Mouse (Mus musculus): ENCODE data around the gene Eif2b3. TPM values are rescaled to one million over a fixed set of nuclear protein-coding genes. Genes with fewer than 3 reads are reported as not detected.

Gene Eif2b3
- polyA plus RNA-seq, 2 experiments from 2014 or later, result 33.7 to 39.2 TPM

DNA sequence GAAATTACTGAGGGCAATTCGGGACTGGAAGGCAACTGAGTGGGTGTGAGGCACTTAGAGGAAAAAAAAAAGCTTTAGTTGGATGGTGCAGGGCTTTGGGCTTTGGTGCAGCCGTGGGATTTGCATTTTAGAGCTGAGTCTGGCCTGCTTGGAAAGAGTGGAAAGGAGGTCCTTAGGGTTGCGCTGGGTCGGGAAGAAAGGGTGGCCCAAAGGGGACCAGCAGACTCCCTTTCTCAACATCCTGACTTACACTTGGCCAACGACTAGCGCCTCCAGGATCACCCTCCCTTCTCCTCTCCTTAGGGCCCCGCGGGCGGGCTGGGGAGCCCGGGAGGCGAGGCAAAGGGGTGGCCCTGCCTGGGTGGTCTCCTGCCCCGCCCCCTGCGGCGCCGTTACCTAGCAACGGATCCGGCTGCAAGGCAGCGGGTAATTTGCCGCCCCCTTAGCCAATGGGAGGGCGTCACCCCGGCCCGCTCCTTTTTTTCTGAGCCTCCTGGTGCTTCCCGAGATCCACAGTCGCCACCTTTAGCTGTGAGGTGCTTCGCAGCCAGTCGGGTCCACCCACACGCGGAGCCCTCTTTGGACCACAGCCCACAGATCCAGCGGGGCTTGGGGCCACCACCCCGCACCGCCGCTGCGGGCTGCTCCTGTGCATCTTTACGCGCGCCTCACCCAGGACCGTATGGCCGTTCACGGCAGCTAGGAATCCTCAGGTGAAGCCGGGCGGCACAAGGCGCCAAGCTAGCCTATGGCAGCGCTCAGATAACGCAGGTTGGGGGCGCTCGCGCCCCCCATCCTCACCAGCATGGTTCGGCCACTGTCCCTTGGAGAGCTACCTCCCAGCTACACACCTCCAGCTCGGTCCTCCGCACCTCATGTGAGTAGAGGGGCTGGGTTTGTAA, 76.6 kb downstream of the Eif2b3 start, which contains the start of gene Ptch2:
Ptch2 (plus strand) TSS at position 525 of the 902 bp plus-strand sequence.
- no peak for ATAC-seq

DNA sequence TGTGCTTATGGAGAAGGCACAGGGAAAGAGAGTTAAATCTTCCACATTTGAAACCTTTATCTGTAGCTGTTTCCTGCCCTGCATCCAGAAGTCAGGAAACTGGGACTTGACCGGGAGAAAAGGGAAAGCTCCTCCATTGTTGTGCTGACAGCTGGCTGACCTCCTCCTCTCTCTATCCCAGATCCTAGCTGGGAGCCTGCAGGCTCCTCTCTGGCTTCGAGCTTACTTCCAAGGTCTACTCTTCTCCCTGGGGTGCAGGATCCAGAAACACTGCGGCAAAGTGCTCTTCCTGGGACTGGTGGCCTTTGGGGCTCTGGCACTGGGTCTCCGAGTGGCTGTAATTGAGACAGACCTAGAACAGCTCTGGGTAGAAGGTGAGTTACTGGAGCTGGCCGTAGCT, 77.5 kb downstream of the Eif2b3 start:
- ATAC-seq, result no peak

DNA sequence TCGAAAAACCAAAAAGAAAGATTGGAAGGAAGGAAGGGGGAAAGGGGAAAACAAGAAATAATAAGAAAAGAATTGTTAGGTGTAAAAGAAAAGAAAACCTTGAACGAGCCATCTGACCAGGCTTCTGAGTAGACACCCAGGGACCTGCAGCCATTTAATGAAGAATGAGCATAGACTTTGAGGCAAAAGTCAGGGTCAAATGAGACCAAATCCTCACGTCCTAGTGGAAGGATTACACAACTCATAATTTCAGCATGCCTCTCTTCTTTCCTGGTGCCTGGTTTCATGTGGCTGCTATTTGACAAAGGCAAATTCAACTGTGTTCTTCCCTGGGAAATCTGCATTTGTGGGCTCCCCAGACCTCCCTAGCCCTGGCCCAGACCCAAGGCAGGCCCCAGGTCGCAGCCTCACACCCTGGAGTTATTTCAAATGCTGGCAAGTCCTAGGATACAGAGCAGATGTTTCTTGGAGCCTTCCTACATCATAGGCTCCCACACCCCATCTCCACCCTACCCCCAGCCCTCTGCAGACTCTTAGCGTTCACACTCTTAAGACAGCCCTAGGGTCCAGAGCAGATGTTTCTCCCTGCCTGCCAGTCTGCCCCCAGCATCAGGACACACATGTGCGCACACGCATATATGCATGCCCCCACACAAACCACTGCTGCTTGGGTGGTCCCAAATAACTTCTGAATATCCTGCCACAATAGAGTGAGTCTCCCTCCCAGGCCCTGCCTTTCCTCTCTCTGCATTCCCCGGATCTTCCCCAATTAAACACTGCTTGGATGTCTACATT, 79.0 kb downstream of the Eif2b3 start:
- ATAC-seq, result no peak

DNA sequence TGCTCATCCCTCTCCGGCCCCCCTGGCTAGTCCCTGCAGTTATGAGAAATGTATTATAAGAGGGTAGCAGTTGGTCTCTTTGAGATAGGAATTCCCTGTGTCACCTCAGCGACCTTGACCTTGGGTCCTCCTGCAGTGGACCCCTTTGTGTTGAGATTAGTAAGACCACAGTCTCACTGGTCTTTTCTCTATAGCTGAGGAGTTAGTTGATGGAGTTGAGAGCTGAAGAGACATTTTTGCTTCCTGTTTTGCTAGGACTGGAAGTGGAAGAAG, 79.5 kb downstream of the Eif2b3 start:
- no peak for ATAC-seq

DNA sequence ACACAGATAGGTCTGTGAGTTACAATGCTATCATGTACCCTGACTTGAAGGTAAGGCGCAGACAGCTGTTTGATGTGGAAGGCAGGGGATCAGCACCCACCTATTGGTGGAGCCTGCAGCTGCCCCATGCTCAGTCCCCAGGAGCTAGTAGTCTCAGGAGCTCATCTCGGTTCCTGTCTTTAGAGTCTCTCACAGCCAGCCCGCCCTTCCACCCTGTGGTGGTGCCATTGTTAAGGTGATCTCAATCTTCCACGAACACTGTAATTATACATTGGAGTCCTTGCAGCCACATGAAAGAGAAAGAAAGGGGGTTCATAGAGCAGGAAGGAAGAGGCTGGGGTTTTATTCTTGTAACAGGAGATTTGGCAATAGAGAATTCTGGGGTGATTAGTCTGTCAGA, 80.8 kb downstream of the Eif2b3 start:
- ATAC-seq, result no peak

DNA sequence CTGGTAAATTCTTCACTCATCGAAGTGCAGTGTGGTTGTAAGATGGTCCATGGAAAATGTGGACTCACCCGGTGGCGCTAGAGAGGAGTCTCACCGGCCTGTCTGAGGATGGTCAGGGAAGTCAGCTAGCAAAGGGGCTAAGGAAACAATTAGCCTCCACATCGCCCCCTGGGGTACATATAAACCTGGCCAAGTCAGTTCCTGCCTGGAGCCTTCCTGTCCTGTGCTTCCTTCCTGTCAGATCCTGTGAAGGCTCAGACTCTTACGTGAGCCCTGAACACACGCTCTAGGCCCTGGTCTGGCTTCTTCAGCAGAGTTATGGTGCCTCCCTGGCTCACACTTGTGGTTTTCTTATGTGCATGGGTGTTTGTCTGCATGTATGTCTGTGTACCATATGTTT, 82.0 kb downstream of the Eif2b3 start:
- ATAC-seq, result no peak

DNA sequence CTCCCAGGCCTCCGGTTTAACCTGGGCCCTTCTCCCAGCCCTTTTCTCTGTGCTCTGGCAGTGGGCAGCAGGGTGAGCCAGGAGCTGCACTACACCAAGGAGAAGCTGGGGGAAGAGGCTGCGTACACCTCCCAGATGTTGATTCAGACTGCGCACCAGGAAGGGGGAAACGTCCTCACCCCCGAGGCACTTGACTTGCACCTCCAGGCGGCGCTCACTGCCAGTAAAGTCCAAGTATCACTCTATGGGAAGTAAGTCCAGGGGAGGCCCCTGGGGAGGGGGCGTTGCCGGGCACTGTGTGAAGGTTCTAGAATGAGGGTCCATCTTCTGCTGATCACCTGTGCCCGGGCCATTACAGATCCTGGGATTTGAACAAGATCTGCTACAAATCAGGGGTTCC, 85.5 kb downstream of the Eif2b3 start:
- no peak for ATAC-seq

DNA sequence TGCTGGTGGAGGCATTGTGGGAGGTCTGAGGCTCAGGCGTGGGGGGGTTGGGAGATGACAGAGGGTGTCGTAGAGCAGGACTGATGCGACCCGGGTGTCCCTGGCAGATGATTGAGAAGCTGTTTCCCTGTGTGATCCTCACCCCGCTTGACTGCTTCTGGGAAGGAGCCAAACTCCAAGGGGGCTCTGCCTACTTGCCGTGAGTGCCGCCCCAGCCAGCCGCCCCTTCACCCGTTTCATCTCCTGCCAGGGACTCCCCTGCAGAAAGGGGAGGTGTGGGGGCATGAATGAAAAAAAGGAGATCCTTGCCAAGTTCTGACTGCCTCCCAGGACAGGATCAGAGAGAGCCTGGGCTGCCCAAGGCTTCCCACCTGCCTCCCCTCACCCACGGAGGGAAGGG, 85.9 kb downstream of the Eif2b3 start:
- ATAC-seq, result no peak

DNA sequence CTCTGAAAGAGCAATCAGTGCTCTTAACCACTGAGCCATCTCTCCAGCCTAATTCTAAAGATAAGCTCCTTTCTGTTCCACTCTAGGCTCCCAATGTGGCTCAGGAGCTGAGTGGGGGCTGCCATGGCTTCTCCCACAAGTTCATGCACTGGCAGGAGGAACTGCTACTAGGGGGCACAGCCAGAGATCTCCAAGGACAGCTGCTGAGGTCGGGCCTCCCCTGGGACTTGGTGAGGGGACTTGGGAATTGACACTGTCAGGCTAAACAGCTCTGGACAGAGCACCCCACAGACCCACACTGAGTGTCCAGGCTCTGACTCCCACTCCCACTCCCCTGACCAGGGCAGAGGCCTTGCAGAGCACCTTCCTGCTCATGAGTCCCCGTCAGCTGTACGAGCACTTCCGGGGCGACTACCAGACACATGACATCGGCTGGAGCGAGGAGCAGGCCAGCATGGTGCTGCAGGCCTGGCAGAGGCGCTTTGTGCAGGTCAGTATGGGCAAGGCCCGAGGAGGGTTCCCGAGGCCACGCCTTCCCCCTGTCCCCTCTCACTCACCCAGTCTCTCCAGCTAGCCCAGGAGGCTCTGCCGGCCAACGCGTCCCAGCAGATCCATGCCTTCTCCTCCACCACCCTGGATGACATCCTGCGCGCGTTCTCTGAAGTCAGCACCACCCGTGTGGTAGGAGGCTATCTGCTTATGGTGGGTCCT, 88.8 kb downstream of the Eif2b3 start:
- ATAC-seq, result no peak

DNA sequence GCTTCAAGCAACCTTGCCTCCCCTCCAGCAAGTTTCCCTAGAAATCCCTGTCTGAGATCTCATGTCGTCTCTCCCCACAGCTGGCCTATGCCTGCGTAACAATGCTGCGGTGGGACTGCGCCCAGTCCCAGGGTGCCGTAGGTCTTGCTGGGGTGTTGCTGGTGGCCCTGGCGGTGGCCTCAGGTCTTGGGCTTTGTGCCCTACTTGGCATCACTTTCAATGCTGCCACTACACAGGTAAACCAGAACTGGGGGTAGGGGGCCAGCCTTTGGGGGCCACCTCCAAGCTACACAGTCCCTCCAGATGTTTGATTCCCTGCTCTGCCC, 89.3 kb downstream of the Eif2b3 start:
- no peak for ATAC-seq

DNA sequence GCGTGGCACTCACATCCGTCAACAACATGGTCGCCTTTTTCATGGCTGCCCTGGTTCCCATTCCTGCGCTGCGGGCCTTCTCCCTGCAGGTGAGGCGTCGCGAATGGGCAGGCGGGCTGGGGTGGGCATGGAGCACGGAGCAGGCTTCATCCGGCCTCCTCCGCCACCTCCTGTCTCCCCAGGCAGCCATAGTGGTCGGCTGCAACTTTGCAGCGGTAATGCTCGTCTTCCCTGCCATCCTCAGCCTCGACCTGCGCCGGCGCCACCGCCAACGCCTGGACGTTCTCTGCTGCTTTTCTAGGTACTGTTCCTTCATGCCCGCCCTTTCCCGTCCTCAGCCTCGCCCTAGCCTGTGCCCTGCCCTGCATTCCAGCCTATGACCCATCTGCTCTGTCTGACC, 90.1 kb downstream of the Eif2b3 start:
- no peak for ATAC-seq

DNA sequence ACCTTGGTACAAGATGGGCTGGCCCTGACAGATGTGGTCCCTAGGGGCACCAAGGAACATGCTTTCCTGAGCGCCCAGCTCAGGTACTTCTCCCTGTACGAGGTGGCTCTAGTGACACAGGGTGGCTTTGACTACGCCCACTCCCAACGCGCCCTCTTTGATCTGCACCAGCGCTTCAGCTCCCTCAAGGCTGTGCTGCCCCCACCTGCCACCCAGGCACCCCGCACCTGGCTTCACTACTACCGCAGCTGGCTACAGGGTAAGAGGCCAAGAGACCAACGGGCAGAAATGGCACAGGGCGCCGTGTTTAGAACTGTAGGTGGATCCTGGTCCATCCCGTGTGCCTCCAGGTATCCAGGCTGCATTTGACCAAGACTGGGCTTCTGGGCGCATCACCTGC, 91.0 kb downstream of the Eif2b3 start:
- ATAC-seq, result no peak

DNA sequence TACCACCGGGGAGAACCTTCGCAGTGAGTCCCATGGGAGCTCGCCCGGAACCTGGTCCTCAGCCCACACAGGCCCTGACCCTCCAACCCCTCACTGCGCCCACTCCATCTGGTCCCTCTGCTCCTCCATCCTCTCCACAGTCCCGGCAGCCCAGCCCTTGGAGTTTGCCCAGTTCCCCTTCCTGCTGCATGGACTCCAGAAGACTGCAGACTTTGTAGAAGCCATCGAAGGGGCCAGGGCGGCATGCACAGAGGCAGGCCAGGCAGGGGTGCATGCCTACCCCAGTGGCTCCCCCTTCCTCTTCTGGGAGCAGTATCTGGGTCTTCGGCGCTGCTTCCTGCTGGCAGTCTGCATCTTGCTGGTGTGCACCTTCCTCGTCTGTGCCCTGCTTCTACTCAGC, 91.8 kb downstream of the Eif2b3 start:
- ATAC-seq, result no peak

DNA sequence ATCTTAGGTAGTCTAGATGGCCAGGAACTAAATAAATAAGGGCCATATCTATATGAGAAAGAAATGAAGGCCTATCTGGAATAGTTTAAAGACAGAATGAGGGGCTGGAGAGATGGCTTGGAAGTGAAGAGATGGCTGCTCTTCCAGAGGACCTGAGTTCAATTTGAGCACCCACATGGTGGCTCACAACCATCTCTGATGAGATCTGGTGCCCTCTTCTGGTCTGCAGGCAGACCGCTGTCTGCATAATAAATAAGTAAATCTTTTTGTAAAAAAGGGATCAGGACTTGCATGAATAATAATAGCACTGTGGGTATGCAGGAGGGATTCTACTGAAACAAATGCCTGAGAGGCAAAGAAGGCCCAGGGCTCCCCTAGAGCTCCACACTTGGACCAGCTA, 94.0 kb downstream of the Eif2b3 start:
- ATAC-seq, result no peak

DNA sequence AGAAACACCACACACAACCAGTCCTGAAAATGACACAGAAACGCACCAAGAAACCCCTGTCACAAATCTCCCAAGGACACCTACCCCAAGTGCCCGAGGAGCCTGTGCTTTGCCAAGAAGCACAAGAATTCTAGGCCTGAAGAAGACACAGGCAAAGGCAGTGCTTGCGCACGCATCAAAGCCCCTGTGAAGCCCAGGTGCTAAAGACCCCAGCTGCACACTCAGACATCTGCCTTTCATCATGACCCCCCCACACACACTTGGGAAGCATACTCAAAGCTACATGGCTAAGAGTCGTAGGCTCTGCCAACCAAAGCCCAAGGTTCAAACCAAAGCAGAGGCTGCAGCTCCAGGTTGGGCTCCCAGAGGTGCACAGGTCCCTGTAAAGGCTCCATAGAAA, 96.4 kb downstream of the Eif2b3 start:
- ATAC-seq, result no peak

DNA sequence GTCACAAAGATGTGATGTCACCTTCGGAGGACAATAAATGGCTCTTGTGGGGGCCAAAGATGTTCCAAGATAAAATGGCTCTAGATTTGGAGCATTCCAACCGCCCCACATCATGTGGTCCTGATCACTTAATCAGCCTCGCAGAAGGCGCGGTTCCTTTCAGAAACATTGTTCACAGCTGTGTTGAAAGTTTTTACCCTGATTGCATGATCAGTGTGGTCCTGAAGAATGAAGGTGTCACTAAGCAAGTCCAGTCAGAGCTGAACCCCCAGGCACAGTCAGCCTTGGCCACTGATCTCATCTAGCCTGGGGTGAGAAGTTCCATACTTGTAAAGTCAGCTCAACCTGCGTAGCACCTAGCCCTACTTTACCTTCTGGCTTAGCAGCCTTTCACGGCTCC, 98.7 kb downstream of the Eif2b3 start:
- no peak for ATAC-seq

DNA sequence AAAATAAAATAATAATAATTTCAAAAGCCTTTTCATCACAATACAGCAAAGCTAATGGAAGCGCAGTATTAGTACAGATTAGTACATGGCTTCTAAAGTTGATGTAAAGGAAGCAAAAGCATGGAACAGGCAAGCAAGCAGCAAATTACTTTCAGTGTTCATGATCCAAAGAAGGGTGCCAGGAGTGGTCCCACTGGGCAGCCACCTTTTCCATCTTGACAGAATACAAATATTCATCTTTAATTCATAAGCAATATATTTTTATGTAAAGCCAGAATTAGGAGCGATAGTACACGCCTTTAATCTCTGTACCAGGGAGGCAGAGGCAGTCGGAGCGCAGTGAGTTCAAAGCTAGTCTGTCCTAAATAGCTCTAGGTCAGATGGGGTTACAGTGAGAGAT, 100.4 kb downstream of the Eif2b3 start:
- ATAC-seq, result no peak

DNA sequence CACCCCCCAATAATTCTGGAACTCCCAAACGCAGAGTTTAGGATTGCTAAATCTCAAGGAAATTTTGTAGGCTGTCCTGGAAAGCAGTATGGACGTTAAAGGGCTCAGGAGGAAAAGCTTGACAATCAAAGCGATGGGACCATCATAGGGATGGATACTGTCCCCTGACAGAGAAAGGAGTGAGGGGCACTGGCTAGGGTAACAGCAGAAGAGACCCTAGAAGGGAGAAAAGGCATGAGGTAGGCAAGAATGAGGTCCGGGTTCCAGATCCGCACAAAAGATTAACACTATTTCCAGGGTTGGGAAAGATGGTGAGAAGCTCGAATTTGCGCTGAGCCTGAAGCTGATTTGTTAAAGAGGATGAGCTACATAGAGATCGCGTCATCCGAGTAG, 100.8 kb downstream of the Eif2b3 start:
- no peak for ATAC-seq

DNA sequence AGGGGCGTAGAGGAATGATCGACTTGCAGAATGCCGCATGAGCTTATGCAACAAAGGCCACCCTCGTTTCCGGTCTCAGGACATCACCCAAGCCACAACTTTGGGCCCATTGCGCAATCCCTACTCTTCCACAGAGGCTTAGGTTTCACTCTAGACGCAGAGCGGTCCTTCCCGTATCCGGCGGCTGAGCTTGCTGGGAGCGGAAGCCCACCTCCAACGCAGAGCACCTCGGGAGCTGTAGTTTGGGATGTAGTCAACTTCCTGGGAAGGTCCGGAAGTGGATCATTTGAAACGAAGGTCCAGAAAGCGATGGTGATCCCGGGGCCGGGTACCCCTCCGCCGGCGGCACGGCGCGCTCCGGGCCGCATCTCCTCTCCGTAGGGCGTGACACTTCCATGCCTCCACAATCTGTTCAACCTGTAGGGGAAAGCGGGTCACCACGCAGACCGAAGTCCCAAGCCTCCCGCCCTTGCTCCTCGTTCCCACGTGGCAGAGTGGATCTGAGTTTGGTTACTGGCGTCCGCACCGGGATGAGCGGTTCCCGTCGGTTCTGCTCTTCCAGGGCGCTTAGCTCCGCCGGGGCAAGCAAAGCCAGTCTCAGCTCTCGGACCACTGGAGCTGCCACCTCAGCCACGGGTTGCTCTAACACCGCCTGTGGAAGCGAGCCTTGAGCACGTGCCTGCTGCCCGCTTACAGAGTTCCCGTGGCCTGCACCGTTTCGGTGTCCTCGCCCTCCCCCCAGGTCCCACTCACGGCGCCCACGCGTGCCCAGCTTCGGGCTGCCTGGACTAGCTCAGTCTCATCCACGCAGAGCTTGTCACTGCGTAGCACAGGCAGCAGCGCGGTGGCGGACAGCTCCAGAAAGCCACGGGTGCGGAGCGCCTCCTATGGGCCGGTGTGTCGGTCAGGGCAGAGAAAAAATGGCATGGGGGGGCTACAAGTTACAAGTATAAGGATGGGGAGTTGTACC, 101.5 kb downstream of the Eif2b3 start:
- peak; percentile 64 for ATAC-seq

DNA sequence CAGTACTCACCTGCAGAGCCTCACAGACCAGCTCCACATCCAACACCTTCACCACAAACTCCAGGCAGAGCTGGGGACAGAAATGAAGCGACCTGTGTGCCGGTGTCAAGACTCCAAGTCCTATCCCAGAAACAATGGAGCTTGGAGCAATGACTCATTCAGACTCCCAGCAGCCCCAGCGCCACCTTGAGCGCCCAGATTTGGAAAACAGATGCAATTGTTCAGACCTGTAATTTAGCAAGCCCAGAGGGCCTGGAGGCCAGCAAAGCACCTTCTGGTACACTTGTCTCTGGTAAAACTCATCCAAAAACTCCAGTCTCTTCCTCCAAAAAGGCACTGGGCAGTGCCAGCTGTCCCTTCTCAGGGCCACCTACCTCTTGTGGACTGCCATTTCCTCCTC, 103.0 kb downstream of the Eif2b3 start:
- no peak for ATAC-seq

DNA sequence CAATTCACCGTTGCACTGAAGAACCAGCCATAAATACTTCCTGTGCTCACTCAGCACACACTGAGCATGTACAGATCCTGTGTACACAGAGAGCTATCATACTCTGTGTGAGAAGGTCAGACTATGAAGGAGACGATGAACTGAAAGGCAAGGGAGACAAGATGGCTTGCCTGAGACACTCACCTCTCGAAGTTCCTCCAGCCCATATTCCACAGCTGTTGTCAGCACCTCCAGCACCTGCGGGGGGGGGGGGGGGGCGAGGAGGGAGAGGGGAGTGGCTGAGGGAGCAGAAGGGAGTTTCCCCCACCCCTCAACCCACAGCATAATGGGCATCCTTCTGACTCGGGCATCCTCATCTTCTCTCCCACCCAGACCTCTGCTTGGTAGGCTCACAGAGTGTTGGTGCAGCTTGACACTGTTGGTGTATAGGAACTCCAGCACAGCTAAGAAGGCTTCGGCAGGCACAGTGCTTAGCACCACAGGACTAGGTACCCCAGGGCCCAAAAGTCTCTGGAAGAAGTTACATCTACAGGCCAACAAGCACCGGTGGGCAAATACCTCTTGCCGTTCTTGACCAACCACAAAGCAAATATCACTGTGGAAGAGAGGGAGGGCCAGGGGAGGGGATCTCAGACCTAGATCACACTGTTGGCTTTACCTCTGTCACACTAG, 104.5 kb downstream of the Eif2b3 start:
- ATAC-seq, result peak; percentile 0

DNA sequence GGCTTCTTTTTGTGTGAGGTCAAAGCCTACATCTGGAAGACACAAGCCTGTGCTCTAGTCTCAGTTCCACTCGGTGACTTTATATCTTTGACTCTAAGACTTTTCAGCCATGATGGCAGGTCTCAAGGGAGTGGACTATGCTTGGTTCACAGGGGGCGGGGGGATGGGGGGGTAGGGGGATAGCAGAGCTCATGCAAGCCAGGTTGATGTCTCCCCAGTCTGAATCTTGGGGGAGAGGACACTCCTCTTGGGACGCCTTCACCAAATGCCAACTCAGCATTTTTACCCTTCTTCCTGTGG, 105.0 kb downstream of the Eif2b3 start:
- ATAC-seq, result no peak

Measured in CD4-positive, CD25-positive, alpha-beta regulatory T cell, adult 4 months (primary cell).